Mouse (Mus musculus) lung, postnatal 4 days (tissue): ENCODE measurements around the gene Traf3ip2.

Experiments
- DNase-seq, 2 experiments: peaks; one replicate each; pipeline ENCODE4 v3.0.0; 2021

Traf3ip2 gene

GRCm38 (mm10) chr10:39601068-39601467 is 11.7 kb upstream of the Traf3ip2 start:
- DNase-seq, result peak in 1 of 2 experiments; percentile 18

DNA sequence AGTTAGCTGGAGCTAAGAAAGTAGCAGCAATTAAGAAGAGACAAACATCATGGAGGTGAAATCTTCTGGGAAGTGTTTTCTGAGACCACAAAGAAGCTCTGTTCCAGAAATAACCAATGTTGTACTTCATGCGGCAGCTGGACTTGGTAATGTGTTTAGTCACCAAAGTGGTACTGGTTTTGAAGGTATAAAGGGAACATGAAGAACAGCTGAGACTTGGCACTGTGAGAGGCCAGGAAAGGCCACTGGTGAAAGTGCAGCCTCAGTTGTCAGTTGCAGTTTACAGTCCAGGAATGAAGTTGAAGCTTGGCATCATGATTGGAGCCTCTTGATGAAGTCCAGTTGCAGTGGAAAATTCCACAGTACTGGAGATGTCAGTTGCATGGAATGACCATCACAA is 6.3 kb upstream of the Traf3ip2 start:
- DNase-seq, result no peak

- DNase-seq, result peak; percentile 62 to 74
Measured at GRCm38 (mm10) chr10:39611234-39611633, 1.5 kb upstream of the Traf3ip2 start.

GRCm38 (mm10) chr10:39612131-39612530 is 603 bp upstream of the Traf3ip2 start:
- DNase-seq, result no peak

- peak; percentile 76 to 80 for DNase-seq
Measured at GRCm38 (mm10) chr10:39612989-39613831, 476 bp downstream of the Traf3ip2 start.

DNA sequence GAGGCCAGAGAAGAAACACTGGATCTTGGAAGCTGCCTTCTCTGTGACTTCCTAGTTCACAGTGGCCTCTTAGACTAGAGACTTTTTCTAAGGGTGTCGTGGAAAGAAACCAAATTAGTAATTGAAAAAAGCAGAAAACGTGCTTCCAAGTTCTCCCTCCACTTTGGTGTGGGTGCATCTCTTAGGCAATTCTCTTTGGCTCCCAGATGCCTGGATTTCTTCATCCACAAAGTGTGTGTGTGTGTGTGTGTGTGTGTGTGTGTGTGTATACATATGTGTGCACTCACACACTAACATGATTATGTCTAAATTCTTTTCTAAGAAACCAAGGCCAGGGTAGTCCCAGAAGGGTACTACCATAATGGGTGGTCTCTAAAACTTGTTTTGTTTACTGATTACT is 1.2 kb downstream of the Traf3ip2 start:
- DNase-seq, result peak; percentile 39 to 50

DNA sequence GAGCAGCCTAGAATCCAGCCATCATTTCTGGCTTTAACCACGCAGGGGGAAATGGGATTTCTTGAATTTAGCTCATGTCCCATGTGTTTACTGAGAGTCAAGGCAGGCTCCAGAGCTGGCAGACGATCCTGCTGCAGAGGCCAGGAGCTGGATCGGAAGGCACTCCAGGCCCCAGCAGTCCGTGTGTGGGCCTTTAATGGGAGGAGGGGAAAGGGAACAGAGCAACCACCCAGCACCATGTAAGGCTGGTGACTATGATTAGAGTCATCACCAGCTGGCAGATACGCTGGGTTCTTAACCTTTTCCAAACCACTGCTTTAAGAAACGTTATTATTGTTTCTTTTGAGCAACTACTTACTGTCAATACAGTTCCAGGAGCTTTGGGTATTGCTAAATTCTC is 1.9 kb downstream of the Traf3ip2 start:
- peak; percentile 73 to 92 for DNase-seq

DNA sequence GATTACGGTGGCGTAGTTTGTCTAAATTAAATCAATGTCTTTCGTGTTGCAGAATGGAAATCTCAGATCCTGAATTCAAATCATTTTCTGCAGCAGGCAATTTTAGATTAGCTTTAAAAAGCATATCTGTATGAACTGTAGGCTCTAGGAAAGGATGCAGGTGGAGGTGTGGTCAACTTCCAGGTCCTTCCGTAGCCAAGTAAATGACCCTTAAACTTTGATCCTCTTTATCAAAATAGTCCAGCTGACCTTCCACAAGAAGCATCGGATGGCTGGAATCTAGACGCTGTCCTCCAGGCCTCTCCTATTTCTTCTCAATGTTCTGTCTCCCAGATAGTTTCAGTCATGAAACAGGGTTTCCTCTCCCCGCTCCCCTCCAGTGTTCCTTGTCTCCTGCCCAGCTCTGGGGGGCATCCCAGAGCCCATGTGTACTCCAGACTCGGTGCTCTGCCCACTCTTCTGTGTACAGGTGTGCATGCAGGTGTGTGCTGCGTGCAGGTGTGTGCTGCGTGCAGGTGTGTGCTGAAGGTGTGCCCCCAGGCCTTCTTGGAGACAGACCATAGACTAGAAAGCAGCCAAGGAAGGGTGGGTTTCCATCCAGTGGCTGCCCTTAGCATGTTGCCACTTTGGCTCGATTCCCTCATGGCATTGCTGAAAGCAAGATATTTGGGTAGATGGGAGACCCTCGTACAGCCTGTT is 2.9 kb downstream of the Traf3ip2 start:
- DNase-seq, result no peak

- DNase-seq, result no peak
Measured at GRCm38 (mm10) chr10:39616230-39616590, 3.5 kb downstream of the Traf3ip2 start.

DNA sequence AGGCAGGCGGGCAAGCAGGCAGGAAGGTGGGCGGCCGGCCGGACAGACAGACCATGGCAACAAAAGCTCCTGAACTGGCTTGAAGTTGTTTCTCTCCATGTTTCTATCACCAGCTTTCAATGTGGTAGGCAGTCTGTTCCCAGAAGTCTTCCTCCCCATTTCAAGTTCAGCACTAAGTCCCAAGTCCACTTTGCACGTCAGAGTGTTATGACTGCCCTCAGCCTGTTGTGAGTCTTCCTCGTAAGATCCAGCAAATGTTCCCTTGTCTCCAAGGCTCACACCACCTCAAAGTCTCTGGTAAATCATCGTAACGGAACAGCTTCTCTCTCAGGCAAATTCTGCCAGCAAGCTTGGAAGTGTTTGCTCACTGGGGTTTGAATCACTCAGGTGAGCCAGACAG is 3.9 kb downstream of the Traf3ip2 start:
- DNase-seq, result no peak

DNA sequence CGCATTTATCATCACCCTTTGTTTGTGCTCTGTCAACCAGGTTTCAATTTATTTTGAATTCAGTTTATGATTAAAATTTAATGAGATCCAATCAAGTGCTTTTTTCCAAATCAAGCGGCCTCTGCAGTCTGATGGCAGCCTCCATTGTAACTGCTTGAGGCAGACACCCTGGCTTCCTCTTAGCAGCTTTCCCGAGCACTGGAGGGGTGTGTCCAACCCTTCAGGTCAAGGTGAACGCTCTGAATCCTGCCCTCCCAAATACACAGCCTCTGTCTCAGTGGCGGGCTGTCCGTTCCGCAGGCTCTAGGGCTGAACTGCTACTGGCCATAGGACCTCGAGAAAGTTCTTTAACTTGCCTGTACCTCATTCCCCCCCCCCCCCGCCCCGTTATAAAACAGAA is 5.7 kb downstream of the Traf3ip2 start:
- DNase-seq, result no peak

- no peak for DNase-seq
Measured at GRCm38 (mm10) chr10:39620626-39621025, 7.9 kb downstream of the Traf3ip2 start.

DNA sequence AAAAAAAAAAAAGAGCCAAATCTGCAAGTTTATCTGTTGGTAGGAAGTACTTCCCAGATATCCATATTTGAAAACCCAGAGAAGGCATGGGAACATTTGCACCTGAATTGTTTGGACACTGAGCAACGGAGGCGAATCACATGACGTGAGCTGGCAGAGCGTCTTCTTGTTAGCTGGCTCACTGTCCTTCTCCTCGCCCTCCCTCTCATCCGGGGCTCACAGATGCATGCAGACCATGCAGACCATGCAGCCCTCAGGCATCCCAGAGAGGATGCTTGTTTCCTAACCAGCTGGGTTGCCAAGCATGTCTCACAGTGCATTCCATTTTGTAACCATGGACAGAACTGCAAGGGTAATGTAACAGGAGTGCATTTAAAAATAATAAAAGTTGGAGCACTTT is 11.1 kb downstream of the Traf3ip2 start:
- no peak for DNase-seq

GRCm38 (mm10) chr10:39624837-39625625 is 12.3 kb downstream of the Traf3ip2 start:
- peak in 1 of 2 experiments; percentile 43 for DNase-seq

- peak in 1 of 2 experiments; percentile 40 for DNase-seq
Measured at GRCm38 (mm10) chr10:39625626-39626260, 13.0 kb downstream of the Traf3ip2 start.

DNA sequence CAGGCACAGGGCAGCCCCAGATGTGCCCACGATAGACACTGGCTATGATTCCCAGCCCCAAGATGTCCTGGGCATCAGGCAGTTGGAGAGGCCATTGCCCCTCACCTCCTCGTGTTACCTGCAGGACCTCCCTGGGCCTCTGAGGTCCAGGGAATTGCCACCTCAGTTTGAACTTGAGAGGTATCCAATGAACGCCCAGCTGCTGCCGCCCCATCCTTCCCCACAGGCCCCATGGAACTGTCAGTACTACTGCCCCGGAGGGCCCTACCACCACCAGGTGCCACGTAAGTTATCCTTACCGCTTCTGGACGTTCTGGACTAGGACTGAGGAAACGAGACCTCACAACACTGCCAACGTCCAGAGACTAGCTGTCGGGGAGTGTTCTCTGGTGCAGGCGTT is 13.6 kb downstream of the Traf3ip2 start:
- no peak for DNase-seq

DNA sequence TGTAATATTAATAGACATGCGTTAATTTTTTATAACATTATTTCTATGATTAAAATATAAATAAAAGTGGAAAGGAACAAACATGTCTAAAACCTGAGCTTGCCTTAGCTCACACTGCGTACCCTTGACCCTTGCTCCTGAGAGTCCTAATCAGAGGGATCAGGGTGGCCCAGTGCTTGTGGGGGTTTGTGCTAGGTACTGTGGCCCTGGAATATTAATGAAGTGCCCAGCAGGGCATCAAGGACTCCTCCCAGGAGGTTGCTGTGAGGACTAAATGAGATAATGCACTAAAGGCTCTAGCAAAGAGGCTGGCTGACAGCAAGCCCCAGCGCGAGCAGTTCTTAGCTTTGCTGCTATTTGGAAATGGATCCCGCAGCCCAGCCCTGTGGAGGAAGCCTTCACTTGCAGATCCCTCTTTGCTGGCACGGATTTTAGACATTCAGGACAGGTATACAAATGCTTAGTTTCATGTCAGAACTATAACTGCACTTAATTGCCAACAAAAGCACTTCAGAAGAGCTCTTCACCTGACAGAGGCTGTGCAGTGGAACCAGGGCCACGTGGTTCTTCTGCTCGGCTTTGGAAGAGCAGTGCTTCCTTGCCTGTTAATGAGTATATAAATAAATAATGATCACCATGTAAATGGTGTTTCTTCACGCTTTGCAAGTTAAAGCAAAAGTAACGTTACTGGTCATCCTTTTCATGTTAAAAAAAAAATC is 16.2 kb downstream of the Traf3ip2 start:
- no peak for DNase-seq

DNA sequence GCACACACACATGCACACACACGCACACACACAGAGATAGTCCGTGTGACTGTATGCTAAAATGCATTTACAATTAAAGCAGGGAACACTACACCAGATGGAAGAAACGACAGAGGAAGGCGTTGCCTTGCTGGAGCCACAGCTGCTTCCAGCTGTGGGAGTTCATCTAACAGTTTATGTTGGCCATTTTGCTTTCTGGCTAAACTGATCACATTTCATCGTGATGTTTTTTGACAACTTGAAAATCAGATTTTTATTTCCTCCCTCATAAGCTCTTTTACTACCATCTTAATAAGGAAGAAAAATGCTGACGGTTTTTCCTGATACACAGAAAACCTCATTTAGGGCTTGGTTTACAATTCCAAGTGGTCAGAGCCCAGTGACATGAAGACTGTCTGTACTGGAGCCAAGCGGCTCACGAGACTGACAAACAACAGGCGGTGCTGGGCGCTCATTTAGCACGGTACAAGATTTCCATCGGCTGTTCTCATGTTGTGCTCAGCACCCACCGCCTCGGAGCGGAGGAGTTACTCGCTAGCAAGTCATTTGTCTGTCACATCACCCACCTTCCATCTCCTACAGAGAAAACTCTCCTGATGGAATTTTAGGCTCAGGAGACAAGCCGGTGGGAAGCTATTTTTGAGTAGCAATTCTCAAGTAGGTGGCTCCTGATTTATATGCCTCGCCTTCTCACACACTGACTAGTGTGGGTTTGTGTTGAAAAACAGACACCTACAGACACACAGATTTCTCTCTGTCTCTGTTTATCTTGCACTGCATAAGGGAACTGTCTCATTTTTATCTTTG is 17.2 kb downstream of the Traf3ip2 start:
- peak; percentile 67 to 88 for DNase-seq

- no peak for DNase-seq
Measured at GRCm38 (mm10) chr10:39630811-39631210, 18.1 kb downstream of the Traf3ip2 start.

GRCm38 (mm10) chr10:39631627-39632026 is 18.9 kb downstream of the Traf3ip2 start:
- DNase-seq, result no peak

- no peak for DNase-seq
Measured at GRCm38 (mm10) chr10:39633379-39633778, 20.6 kb downstream of the Traf3ip2 start.
